In the genomic region with DNA sequence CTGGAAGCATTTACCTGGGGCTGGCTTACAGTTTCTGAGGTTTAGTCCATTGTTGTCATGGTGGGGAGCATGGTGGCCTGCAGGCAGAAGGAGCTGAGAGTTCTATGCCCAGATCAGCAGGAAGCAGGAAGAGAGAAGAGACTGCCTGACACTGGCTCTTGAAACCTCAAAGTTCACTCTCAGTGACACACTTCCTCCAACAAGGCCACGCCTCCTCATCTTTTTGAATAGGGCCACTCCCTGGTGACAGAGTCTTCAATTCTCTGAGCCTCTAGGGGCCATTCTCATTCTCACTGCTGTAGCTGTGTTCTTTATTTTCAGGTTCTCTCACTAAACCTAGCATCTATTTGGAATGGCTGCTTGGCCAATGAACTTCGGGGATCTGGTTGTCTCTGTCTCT, we compare ENCODE assay signal across 20 mouse cellular contexts.
"Had no signal": no experiment of that assay in that cellular context is flagged by ENCODE, and none has a peak within 500 bp of the region (broad histone marks: within the 10 kb centered on the region; RNA-seq: fewer than 3 reads in every experiment).

No protein-coding gene starts in this region.

- H3K4me1 ChIP-seq: limb, embryonic 12.5 days; limb, embryonic 15.5 days had no signal

- H3K36me3 ChIP-seq: limb, embryonic 12.5 days; limb, embryonic 15.5 days had no signal

- H3K9ac ChIP-seq: limb, embryonic 12.5 days; limb, embryonic 15.5 days; liver, embryonic 14.5 days; liver, postnatal 0 days; lung, embryonic 14.5 days had no signal

- DNase-seq: kidney, adult 2 months; kidney, postnatal 36 days; left cerebral cortex, postnatal 4 days; liver, postnatal 0 days; lung, embryonic 14.5 days; midbrain, embryonic 14.5 days; retina, postnatal 1 day; right cerebral cortex, postnatal 25 days; thymus, adult 2 months; thymus, postnatal 14 days; thymus, postnatal 4 days had no signal

- H3K27me3 ChIP-seq: limb, embryonic 12.5 days; limb, embryonic 15.5 days had no signal

- H3K27ac ChIP-seq: kidney, postnatal 0 days; limb, embryonic 12.5 days; limb, embryonic 15.5 days; liver, embryonic 14.5 days; stomach, postnatal 0 days had no signal

- H3K4me3 ChIP-seq: limb, embryonic 12.5 days; limb, embryonic 15.5 days had no signal

- H3K4me2 ChIP-seq: limb, embryonic 12.5 days; limb, embryonic 15.5 days; liver, embryonic 11.5 days; lung, embryonic 14.5 days; midbrain, embryonic 11.5 days had no signal

- ATAC-seq: intestine, postnatal 0 days; liver, postnatal 0 days; lung, postnatal 0 days had no signal

- H3K9me3 ChIP-seq: limb, embryonic 15.5 days had no signal
